Mouse (Mus musculus) MEL (cell line): ENCODE measurements around the gene Prr12.

Experiments used
- CTCF ChIP-seq, 3 experiments: IDR thresholded peaks in 2 of 3; conservative IDR thresholded peaks in 1 of 3; 2 replicates each; pipeline ENCODE4 v1.5.1; 2011 to 2012; ENCODE audit warnings: low read length in 3 of 3, low read depth in 2 of 3, mild to moderate bottlenecking in 2 of 3, improper control_type of control experiment in 1 of 3, inconsistent platforms in 1 of 3, mixed read lengths in 1 of 3, moderate library complexity in 1 of 3; ENCODE audit not compliant: control insufficient read depth in 1 of 3, insufficient read depth in 1 of 3, poor library complexity in 1 of 3, severe bottlenecking in 1 of 3
- GABPA ChIP-seq: IDR thresholded peaks from 2 replicates; pipeline ENCODE4 v1.6.1; 2012; ENCODE audit warnings: low read depth, mild to moderate bottlenecking, inconsistent platforms, low read length, improper control_type of control experiment, moderate library complexity
- HCFC1 ChIP-seq: IDR thresholded peaks from 2 replicates; pipeline ENCODE4 v1.6.1; 2012; ENCODE audit warnings: low read depth, mild to moderate bottlenecking, inconsistent platforms, low read length, improper control_type of control experiment, moderate library complexity
- KAT2A ChIP-seq: conservative IDR thresholded peaks from 2 replicates; pipeline ENCODE4 v1.6.1; 2012; ENCODE audit warnings: low read depth, low read length, improper control_type of control experiment, inconsistent platforms
- MAX ChIP-seq: IDR thresholded peaks from 2 replicates; pipeline ENCODE4 v1.6.1; 2011; ENCODE audit warnings: low read length, improper control_type of control experiment
- POLR2A ChIP-seq, 2 experiments: IDR thresholded peaks; 2 replicates each; pipeline ENCODE4 v1.6.1; 2011 to 2012; ENCODE audit warnings: low read length in 2 of 2, mild to moderate bottlenecking in 2 of 2, control low read depth in 1 of 2, improper control_type of control experiment in 1 of 2, low read depth in 1 of 2, moderate library complexity in 1 of 2; ENCODE audit not compliant: control insufficient read depth in 1 of 2, insufficient read depth in 1 of 2, poor library complexity in 1 of 2
- POLR2AphosphoS5 ChIP-seq: IDR thresholded peaks from 2 replicates; pipeline ENCODE4 v1.6.1; 2012; ENCODE audit warnings: low read depth, borderline replicate concordance, mild to moderate bottlenecking, inconsistent platforms, low read length, moderate library complexity, mixed read lengths
- SIN3A ChIP-seq: IDR thresholded peaks from 2 replicates; pipeline ENCODE4 v1.6.1; 2012; ENCODE audit warnings: low read length, improper control_type of control experiment, inconsistent platforms
- SMC3 ChIP-seq: IDR thresholded peaks from 2 replicates; pipeline ENCODE4 v1.6.1; 2011; ENCODE audit warnings: low read depth, low read length, improper control_type of control experiment
- TBP ChIP-seq: IDR thresholded peaks from 2 replicates; pipeline ENCODE4 v1.8.0; 2011; ENCODE audit warnings: low read depth, low read length, improper control_type of control experiment
- USF1 ChIP-seq: IDR thresholded peaks from 2 replicates; pipeline ENCODE4 v1.6.1; 2014; ENCODE audit warnings: low read depth, mild to moderate bottlenecking, inconsistent platforms, low read length, improper control_type of control experiment, moderate library complexity
- ZKSCAN1 ChIP-seq: IDR thresholded peaks from 2 replicates; pipeline ENCODE4 v1.6.1; 2012; ENCODE audit warnings: low read depth, mild to moderate bottlenecking, inconsistent platforms, low read length, improper control_type of control experiment, moderate library complexity
- ZMIZ1 ChIP-seq: IDR thresholded peaks from 2 replicates; pipeline ENCODE4 v1.6.1; 2012; ENCODE audit warnings: low read depth, mild to moderate bottlenecking, inconsistent platforms, low read length, improper control_type of control experiment, moderate library complexity

DNA sequence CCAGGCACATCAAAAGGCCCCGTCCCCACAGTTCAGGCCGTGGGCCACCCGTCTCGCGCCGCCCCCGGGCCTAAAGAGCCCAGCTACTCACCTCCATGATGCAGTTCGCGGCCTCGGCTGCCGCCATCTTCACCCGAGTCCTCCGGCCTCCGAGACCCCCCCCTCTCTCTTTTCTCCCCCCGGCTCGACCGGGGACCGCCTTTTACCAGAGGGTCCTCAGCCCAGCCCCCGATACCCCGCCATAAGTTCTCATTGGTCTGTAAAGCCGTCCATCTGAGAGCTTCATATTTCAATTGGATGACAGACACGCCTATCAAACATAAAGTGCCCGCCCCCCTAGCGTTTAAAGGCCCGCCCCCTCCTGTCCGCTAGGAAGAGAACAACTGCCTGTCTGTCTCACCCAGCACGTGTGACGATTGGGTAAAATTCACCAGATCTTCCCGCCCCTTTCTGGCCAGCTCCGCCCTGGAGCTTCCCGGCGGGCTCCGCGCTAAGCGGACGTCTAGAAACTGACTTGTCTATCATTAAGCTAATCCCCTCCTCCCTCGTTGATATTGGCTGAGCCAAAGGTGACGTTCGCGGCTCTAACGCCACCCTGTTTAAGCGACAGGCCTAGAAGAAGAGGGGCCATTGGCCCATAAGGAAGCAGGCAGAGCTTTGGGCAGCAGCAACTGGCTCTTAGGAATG is 66.3 kb downstream of the Prr12 start, which contains the start of gene Prmt1:
- no peak for TF ChIP-seq ZMIZ1
- peak; percentile 50 to 79; a peak in 3 of 4 replicates for TF ChIP-seq POLR2A (IDR thresholded peaks at IDR 0.05; ENCODE audit: control insufficient read depth in 1 of 2, insufficient read depth in 1 of 2, low read depth in 1 of 2, low read length in 2 of 2, poor library complexity in 1 of 2)
- no peak for TF ChIP-seq SMC3
- peak; percentile 41; the same call in 1 of the 2 replicates for TF ChIP-seq KAT2A
- no peak for TF ChIP-seq POLR2AphosphoS5
- TF ChIP-seq CTCF (IDR thresholded peaks at IDR 0.05 in 2 of 3, conservative IDR thresholded peaks at IDR 0.05 in 1 of 3; ENCODE audit: control insufficient read depth in 1 of 3, insufficient read depth in 1 of 3, low read depth in 2 of 3, low read length in 3 of 3, poor library complexity in 1 of 3, severe bottlenecking in 1 of 3) = no peak
- TF ChIP-seq HCFC1 = peak; percentile 82
- no peak; the same call in 1 of the 2 replicates for TF ChIP-seq SIN3A
- TF ChIP-seq GABPA = no peak
- peak; percentile 71 for TF ChIP-seq TBP
- no peak for TF ChIP-seq ZKSCAN1
- peak; percentile 62 for TF ChIP-seq USF1
- no peak for TF ChIP-seq MAX
